Mouse (Mus musculus): ENCODE measurements around the gene Tef. TPM values are rescaled to one million over a fixed set of nuclear protein-coding genes. Genes with fewer than 3 reads are reported as not detected.

The Tef gene
- 100 to 1,000 TPM; 123 to 132 TPM for total RNA-seq (2021)

- intact Hi-C loops (cut with DNase I), result no loop called here
- peak; percentile 100 for DNase-seq
These were observed at the start of gene Tef for GRCm38 (mm10) chr15:81802001-81802890. Gene Tef, plus strand, starts transcription at chr15:81802421.

- DNase-seq, result no peak
- intact Hi-C loops (cut with DNase I), result no loop called here
These were observed 48.6 kb upstream of the Tef start for GRCm38 (mm10) chr15:81753669-81754068.

- intact Hi-C loops (cut with DNase I), result no loop called here
- DNase-seq, result no peak
These were observed 43.5 kb upstream of the Tef start for GRCm38 (mm10) chr15:81758701-81759100.

- intact Hi-C loops (cut with DNase I), result no loop called here
These were observed 42.7 kb upstream of the Tef start for GRCm38 (mm10) chr15:81759542-81759941.

GRCm38 (mm10) chr15:81760361-81761079 is 41.7 kb upstream of the Tef start:
- DNase-seq, result no peak
- intact Hi-C loops (cut with DNase I), result no loop called here

More at GRCm38 (mm10) chr15:81759542-81759941, 42.7 kb upstream of the Tef start:
- no peak for DNase-seq

GRCm38 (mm10) chr15:81761381-81761780 is 40.8 kb upstream of the Tef start:
- DNase-seq, result no peak
- intact Hi-C loops (cut with DNase I), result no loop called here

GRCm38 (mm10) chr15:81761959-81762358 is 40.3 kb upstream of the Tef start:
- intact Hi-C loops (cut with DNase I), result no loop called here
- no peak for DNase-seq

- intact Hi-C loops (cut with DNase I), result no loop called here
- no peak for DNase-seq
These were observed 37.6 kb upstream of the Tef start for GRCm38 (mm10) chr15:81764573-81764972.

GRCm38 (mm10) chr15:81765651-81766050 is 36.6 kb upstream of the Tef start:
- no peak for DNase-seq
- intact Hi-C loops (cut with DNase I), result no loop called here

- no peak for DNase-seq
- intact Hi-C loops (cut with DNase I), result no loop called here
These were observed 35.8 kb upstream of the Tef start for GRCm38 (mm10) chr15:81766439-81766838.

- no peak for DNase-seq
- intact Hi-C loops (cut with DNase I), result no loop called here
These were observed 33.2 kb upstream of the Tef start for GRCm38 (mm10) chr15:81769037-81769436.

GRCm38 (mm10) chr15:81772431-81773120 is 29.6 kb upstream of the Tef start:
- intact Hi-C loops (cut with DNase I), result no loop called here
- DNase-seq, result peak in 1 of 2 experiments; percentile 14

- DNase-seq, result peak; percentile 42 to 58
- intact Hi-C loops (cut with DNase I), result no loop called here
These were observed 27.6 kb upstream of the Tef start for GRCm38 (mm10) chr15:81774505-81775171.

- no peak for DNase-seq
- intact Hi-C loops (cut with DNase I), result no loop called here
These were observed 25.4 kb upstream of the Tef start for GRCm38 (mm10) chr15:81776631-81777422.

GRCm38 (mm10) chr15:81781816-81782215 is 20.4 kb upstream of the Tef start:
- DNase-seq, result no peak
- intact Hi-C loops (cut with DNase I), result no loop called here

- intact Hi-C loops (cut with DNase I), result no loop called here
- DNase-seq, result no peak
These were observed 17.5 kb upstream of the Tef start for GRCm38 (mm10) chr15:81784762-81785161.

GRCm38 (mm10) chr15:81785701-81786100 is 16.5 kb upstream of the Tef start:
- intact Hi-C loops (cut with DNase I), result no loop called here
- no peak for DNase-seq

- intact Hi-C loops (cut with DNase I), result no loop called here
- DNase-seq, result no peak
These were observed 14.7 kb upstream of the Tef start for GRCm38 (mm10) chr15:81787525-81787924.

GRCm38 (mm10) chr15:81792444-81792843 is 9.8 kb upstream of the Tef start:
- no peak for DNase-seq
- intact Hi-C loops (cut with DNase I), result no loop called here

- intact Hi-C loops (cut with DNase I), result no loop called here
- DNase-seq, result peak in 1 of 2 experiments; percentile 51
These were observed 6.0 kb upstream of the Tef start for GRCm38 (mm10) chr15:81796228-81796627.
